Mouse (Mus musculus) forebrain, embryonic 12.5 days (tissue): Measurements from ENCODE around the gene Gm45713. TPM values are rescaled to one million over a fixed set of nuclear protein-coding genes. Genes with fewer than 3 reads are reported as not detected.
"Not testable (repeated sequence)": the region's sequence is repeated elsewhere in the genome, so short reads cannot be mapped to it uniquely, and the experiment has no call there.

Source experiments
- ATAC-seq: fragments of 200-750 bp; cut with Nextera tagmentation; 2 replicates; pipeline ENCODE4 v1.8.0; 2017; ENCODE audit warnings: moderate TSS enrichment; ENCODE audit not compliant: low FRiP score
- H3K27ac ChIP-seq: fragments of 300-500 bp; sonication (generic); 2 replicates; pipeline ENCODE4 v1.5.1; 2016; ENCODE audit warnings: mild to moderate bottlenecking
- H3K27me3 ChIP-seq: fragments of 300-500 bp; sonication (generic); 2 replicates; pipeline ENCODE4 v1.6.1; 2016; ENCODE audit warnings: mild to moderate bottlenecking
- H3K36me3 ChIP-seq: fragments of 300-500 bp; sonication (generic); replicated peaks from 2 replicates; pipeline ENCODE4 v1.6.1; 2016; ENCODE audit warnings: mild to moderate bottlenecking
- H3K4me1 ChIP-seq: fragments of 300-500 bp; sonication (generic); 2 replicates; pipeline ENCODE4 v1.6.1; 2016
- H3K4me2 ChIP-seq: fragments of 300-500 bp; sonication (generic); 2 replicates; pipeline ENCODE4 v1.6.1; 2016; ENCODE audit warnings: mild to moderate bottlenecking, moderate library complexity
- H3K4me3 ChIP-seq: fragments of 300-500 bp; sonication (generic); replicated peaks from 2 replicates; pipeline ENCODE4 v1.5.1; 2016; ENCODE audit warnings: mild to moderate bottlenecking
- H3K9ac ChIP-seq: fragments of 300-500 bp; sonication (generic); 2 replicates; pipeline ENCODE4 v1.6.1; 2016; ENCODE audit warnings: mild to moderate bottlenecking
- H3K9me3 ChIP-seq: fragments of 300-500 bp; sonication (generic); 2 replicates; pipeline ENCODE4 v1.6.1; 2016
- WGBS: fragments of 180-500 bp; shearing (Covaris S2); methylation state at CpG from one replicate; pipeline ENCODE4 v1.1.7; 2016; 5-methylcytosine and 5-hydroxymethylcytosine counted together
- polyA plus RNA-seq: library from polyadenylated mRNA; unstranded; fragments of >200 nt; fragmentation: Nextera tagmentation; extraction: Ambion mirVana; gene quantifications from 2 replicates; pipeline ENCODE4 v1.2.1, GENCODE M21; 2016

Gm45713 gene
- polyA plus RNA-seq, 1 experiment from 2014 or later = 0.27 TPM

GRCm38 (mm10) chr7:45161612-45162473 is 25.8 kb upstream of the Gm45713 start:
- Histone ChIP-seq H3K9me3 (no peaks in the 10 kb centered on the region), H3K27ac (peak overlapping the region; percentile 32; the same call in 1 of the 2 replicates), H3K27me3 (peaks cover 45% of the 10 kb centered on the region), H3K4me2 (peak overlapping the region; percentile 69), H3K4me1 (peaks cover 19% of the 10 kb centered on the region), H3K4me3 (peak overlapping the region; percentile 35), H3K36me3 (peaks cover 31% of the 10 kb centered on the region), H3K9ac (peak overlapping the region; percentile 17; the same call in 1 of the 2 replicates)
- 5% methylated on average over 35 of the region's 35 CpGs for WGBS
- ATAC-seq = peak; percentile 85

DNA sequence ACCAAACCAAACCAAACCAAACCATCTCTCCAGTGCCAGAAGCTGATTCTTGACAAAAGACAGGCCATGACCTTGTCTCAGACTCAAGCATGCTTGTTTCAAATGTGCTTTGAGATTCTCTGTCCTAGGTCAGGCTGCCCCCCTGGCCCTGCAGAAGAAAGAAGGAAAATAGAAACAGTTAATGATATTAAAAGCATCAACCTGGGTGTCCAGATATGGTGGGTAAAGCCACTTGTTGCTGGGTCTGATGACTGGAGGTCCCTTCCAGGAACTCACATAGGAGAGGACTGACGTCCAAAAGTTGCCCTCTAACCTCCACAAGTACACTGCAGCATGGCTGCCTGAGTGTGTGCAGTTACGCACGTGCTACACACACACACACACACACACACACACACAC is 24.8 kb upstream of the Gm45713 start:
- Histone ChIP-seq H3K9me3 (no peaks in the 10 kb centered on the region), H3K4me2 (no peak overlapping the region), H3K27ac (no peak overlapping the region), H3K27me3 (peaks cover 35% of the 10 kb centered on the region), H3K36me3 (peaks cover 31% of the 10 kb centered on the region), H3K4me3 (no peak overlapping the region), H3K9ac (no peak overlapping the region), H3K4me1 (peaks cover 19% of the 10 kb centered on the region)
- WGBS = 88% methylated on average over 3 of the region's 3 CpGs
- ATAC-seq = no peak

- no peak overlapping the region for H3K27ac ChIP-seq
- no peak for ATAC-seq
- peaks cover 31% of the 10 kb centered on the region for H3K36me3 ChIP-seq
- peaks cover 22% of the 10 kb centered on the region for H3K4me1 ChIP-seq
- 97% methylated on average over 6 of the region's 6 CpGs for WGBS
- no peaks in the 10 kb centered on the region for H3K9me3 ChIP-seq
- no peak overlapping the region for H3K4me2 ChIP-seq
- H3K27me3 ChIP-seq = peaks cover 30% of the 10 kb centered on the region
- no peak overlapping the region for H3K9ac ChIP-seq
- no peak overlapping the region for H3K4me3 ChIP-seq
Measured at GRCm38 (mm10) chr7:45160316-45160800, 24.3 kb upstream of the Gm45713 start.

DNA sequence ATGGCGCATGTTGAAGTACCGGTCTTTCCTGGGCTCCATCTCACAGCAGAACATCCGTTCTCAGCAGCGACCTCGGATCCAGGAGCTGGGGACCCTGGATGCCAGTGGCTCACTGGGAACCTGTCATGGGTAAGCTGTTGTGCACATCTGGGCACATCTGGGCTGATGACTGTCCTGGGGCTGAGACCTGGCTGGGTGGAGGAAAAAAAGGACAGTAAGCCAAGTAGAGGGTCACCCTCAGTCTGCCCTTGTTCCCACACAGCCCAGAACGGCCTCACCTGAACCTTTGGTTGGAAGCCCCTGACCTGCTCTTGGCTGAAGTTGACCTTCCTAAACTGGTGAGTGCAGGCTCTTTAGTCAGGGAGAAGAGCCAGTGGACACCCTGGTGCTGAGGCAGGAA is 23.0 kb upstream of the Gm45713 start:
- Histone ChIP-seq H3K4me3 (no peak overlapping the region), H3K36me3 (peaks cover 31% of the 10 kb centered on the region), H3K9me3 (no peaks in the 10 kb centered on the region), H3K27me3 (peaks cover 16% of the 10 kb centered on the region), H3K4me1 (peaks cover 26% of the 10 kb centered on the region), H3K4me2 (no peak overlapping the region), H3K27ac (no peak overlapping the region), H3K9ac (no peak overlapping the region)
- 93% methylated on average over 6 of the region's 6 CpGs for WGBS
- ATAC-seq = no peak

GRCm38 (mm10) chr7:45157459-45157858 is 21.4 kb upstream of the Gm45713 start:
- Histone ChIP-seq H3K36me3 (peaks cover 31% of the 10 kb centered on the region), H3K9ac (no peak overlapping the region), H3K27me3 (peaks cover 1% of the 10 kb centered on the region; the same call in 1 of the 2 replicates), H3K4me2 (no peak overlapping the region), H3K4me3 (no peak overlapping the region), H3K27ac (no peak overlapping the region), H3K4me1 (peaks cover 24% of the 10 kb centered on the region), H3K9me3 (no peaks in the 10 kb centered on the region)
- no peak for ATAC-seq
- 89% methylated on average over 14 of the region's 14 CpGs for WGBS

DNA sequence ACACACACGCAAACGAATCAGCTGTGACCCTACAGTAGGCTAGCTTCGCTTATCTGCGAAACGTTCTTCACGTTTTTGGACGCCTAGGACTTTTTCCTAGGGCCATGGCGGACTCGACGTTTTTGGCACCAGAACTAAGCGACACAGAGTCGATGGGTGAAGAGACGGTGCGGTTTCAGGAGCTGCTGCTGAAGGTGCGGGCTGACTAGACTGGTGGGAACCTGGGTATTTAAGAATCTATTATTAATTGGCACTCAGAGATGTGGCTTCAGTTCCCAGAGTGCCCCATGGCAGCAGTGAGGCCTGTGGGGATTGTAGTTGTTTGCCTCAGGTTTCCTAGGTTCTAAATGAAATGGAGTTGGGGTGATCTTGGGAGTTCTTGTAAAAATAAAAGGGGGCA is 20.2 kb upstream of the Gm45713 start:
- Histone ChIP-seq H3K9me3 (no peaks in the 10 kb centered on the region), H3K4me3 (no peak overlapping the region), H3K9ac (no peak overlapping the region), H3K27ac (no peak overlapping the region), H3K4me1 (peaks cover 19% of the 10 kb centered on the region), H3K4me2 (no peak overlapping the region), H3K36me3 (peaks cover 31% of the 10 kb centered on the region), H3K27me3 (no peaks in the 10 kb centered on the region)
- WGBS = 95% methylated on average over 15 of the region's 15 CpGs
- no peak for ATAC-seq

GRCm38 (mm10) chr7:45155590-45155989 is 19.6 kb upstream of the Gm45713 start:
- Histone ChIP-seq H3K4me2 (peak overlapping the region; percentile 81; the same call in 1 of the 2 replicates), H3K36me3 (peaks cover 31% of the 10 kb centered on the region), H3K4me3 (no peak overlapping the region), H3K27me3 (no peaks in the 10 kb centered on the region), H3K27ac (no peak overlapping the region), H3K9ac (no peak overlapping the region), H3K4me1 (peaks cover 25% of the 10 kb centered on the region), H3K9me3 (no peaks in the 10 kb centered on the region)
- 84% methylated on average over 9 of the region's 9 CpGs for WGBS
- ATAC-seq = no peak

- H3K9me3 ChIP-seq = no peaks in the 10 kb centered on the region
- H3K27ac ChIP-seq = 0 out of 2 replicates have a peak overlapping the region, but pooled peaks have one; percentile 92
- H3K36me3 ChIP-seq = peaks cover 25% of the 10 kb centered on the region
- H3K27me3 ChIP-seq = no peaks in the 10 kb centered on the region
- no peak overlapping the region; the same call in 1 of the 2 replicates for H3K9ac ChIP-seq
- ATAC-seq = peak; percentile 10; the same call in 1 of the 2 replicates
- peak overlapping the region; percentile 68 for H3K4me3 ChIP-seq
- WGBS = 81% methylated on average over 12 of the region's 12 CpGs
- peaks cover 28% of the 10 kb centered on the region for H3K4me1 ChIP-seq
- peak overlapping the region; percentile 81 for H3K4me2 ChIP-seq
Measured at GRCm38 (mm10) chr7:45154993-45155514, 19.0 kb upstream of the Gm45713 start.

- H3K27me3 ChIP-seq = no peaks in the 10 kb centered on the region
- H3K4me2 ChIP-seq = peak within 1 kb of the TSS; percentile 81
- peak; percentile 96 for ATAC-seq
- peak within 1 kb of the TSS; percentile 68 for H3K4me3 ChIP-seq
- H3K9ac ChIP-seq = peak within 1 kb of the TSS; percentile 78
- H3K36me3 ChIP-seq = peaks cover 18% of the 10 kb centered on the region
- H3K27ac ChIP-seq = peak within 1 kb of the TSS; percentile 92
- H3K9me3 ChIP-seq = no peaks in the 10 kb centered on the region
- WGBS = 6% methylated on average over 68 of the region's 69 CpGs
- H3K4me1 ChIP-seq = peaks cover 33% of the 10 kb centered on the region
Measured at GRCm38 (mm10) chr7:45154096-45154992, 18.3 kb upstream of the Gm45713 start, which contains the start of the genes Pih1d1 and Aldh16a1. Gene Pih1d1 (plus strand): TSS chr7:45154303. Gene Aldh16a1 (minus strand): TSS chr7:45154584.

- Histone ChIP-seq H3K27me3 (no peaks in the 10 kb centered on the region), H3K9me3 (no peaks in the 10 kb centered on the region), H3K27ac (peak overlapping the region; percentile 92), H3K4me3 (peak overlapping the region; percentile 68), H3K36me3 (peaks cover 11% of the 10 kb centered on the region), H3K9ac (peak overlapping the region; percentile 78), H3K4me2 (peak overlapping the region; percentile 81), H3K4me1 (peaks cover 33% of the 10 kb centered on the region)
- ATAC-seq = peak; percentile 9; the same call in 1 of the 2 replicates
- WGBS = 4% methylated on average over 5 of the region's 5 CpGs
Measured at GRCm38 (mm10) chr7:45153586-45153985, 17.6 kb upstream of the Gm45713 start.

- H3K4me3 ChIP-seq, H3K9ac ChIP-seq, H3K9me3 ChIP-seq, ATAC-seq, H3K36me3 ChIP-seq, H3K27me3 ChIP-seq, H3K27ac ChIP-seq: not testable (repeated sequence)
- H3K4me2 ChIP-seq = peak overlapping the region; percentile 81; the same call in 1 of the 2 replicates
- 88% methylated on average over 2 of the region's 2 CpGs for WGBS
- peaks cover 33% of the 10 kb centered on the region for H3K4me1 ChIP-seq
Measured at GRCm38 (mm10) chr7:45153052-45153451, 17.0 kb upstream of the Gm45713 start.
